Mouse (Mus musculus): ENCODE measurements around the gene G430095P16Rik. TPM values are rescaled to one million over a fixed set of nuclear protein-coding genes. Genes with fewer than 3 reads are reported as not detected.

The G430095P16Rik gene
- polyA plus RNA-seq, 1 experiment = 19.7 TPM

- no peaks in the 10 kb centered on the region for H3K9me3 ChIP-seq
- TF ChIP-seq FLI1 (IDR thresholded peaks at IDR 0.05; ENCODE audit: low read length) (no peak), GATA1 (IDR thresholded peaks at IDR 0.05; ENCODE audit: borderline replicate concordance, low read length) (no peak)
- peaks cover 33% of the 10 kb centered on the region for H3K4me1 ChIP-seq
- H3K36me3 ChIP-seq (replicated peaks; ENCODE audit: low read length) = peaks cover 23% of the 10 kb centered on the region
- no peak overlapping the region for H3K4me3 ChIP-seq (replicated peaks)
- peaks cover 31% of the 10 kb centered on the region for H3K27me3 ChIP-seq (replicated peaks)
Observed at GRCm38 (mm10) chr8:84771941-84772378, 49.2 kb downstream of the G430095P16Rik start.

GRCm38 (mm10) chr8:84772628-84773027 is 49.8 kb downstream of the G430095P16Rik start:
- H3K27me3 ChIP-seq (replicated peaks) = peaks cover 31% of the 10 kb centered on the region
- no peak for TF ChIP-seq FLI1 (IDR thresholded peaks at IDR 0.05; ENCODE audit: low read length)
- no peak for TF ChIP-seq GATA1 (IDR thresholded peaks at IDR 0.05; ENCODE audit: borderline replicate concordance, low read length)
- H3K4me1 ChIP-seq = peaks cover 32% of the 10 kb centered on the region
- peak overlapping the region; percentile 18 for H3K4me3 ChIP-seq (replicated peaks)
- H3K36me3 ChIP-seq (replicated peaks; ENCODE audit: low read length) = peaks cover 18% of the 10 kb centered on the region
- no peaks in the 10 kb centered on the region for H3K9me3 ChIP-seq

- Histone ChIP-seq H3K27me3 (replicated peaks) (peaks cover 31% of the 10 kb centered on the region), H3K4me1 (peaks cover 32% of the 10 kb centered on the region), H3K4me3 (replicated peaks) (no peak overlapping the region), H3K9me3 (no peaks in the 10 kb centered on the region), H3K36me3 (replicated peaks; ENCODE audit: low read length) (peaks cover 14% of the 10 kb centered on the region)
- TF ChIP-seq GATA1 (IDR thresholded peaks at IDR 0.05; ENCODE audit: borderline replicate concordance, low read length) (no peak), FLI1 (IDR thresholded peaks at IDR 0.05; ENCODE audit: low read length) (no peak)
Observed at GRCm38 (mm10) chr8:84773304-84773703, 50.5 kb downstream of the G430095P16Rik start.

- Histone ChIP-seq H3K36me3 (replicated peaks; ENCODE audit: low read length) (peaks cover 8% of the 10 kb centered on the region), H3K27me3 (replicated peaks) (peaks cover 31% of the 10 kb centered on the region), H3K4me1 (peaks cover 32% of the 10 kb centered on the region), H3K9me3 (no peaks in the 10 kb centered on the region), H3K4me3 (replicated peaks) (peak overlapping the region; percentile 90)
- TF ChIP-seq FLI1 (IDR thresholded peaks at IDR 0.05; ENCODE audit: low read length) (no peak), GATA1 (IDR thresholded peaks at IDR 0.05; ENCODE audit: borderline replicate concordance, low read length) (no peak)
Observed at GRCm38 (mm10) chr8:84773833-84774232, 51.0 kb downstream of the G430095P16Rik start.

GRCm38 (mm10) chr8:84774473-84774911 is 51.7 kb downstream of the G430095P16Rik start:
- H3K36me3 ChIP-seq (replicated peaks; ENCODE audit: low read length) = peaks cover 6% of the 10 kb centered on the region
- no peaks in the 10 kb centered on the region for H3K9me3 ChIP-seq
- peaks cover 32% of the 10 kb centered on the region for H3K4me1 ChIP-seq
- peaks cover 31% of the 10 kb centered on the region for H3K27me3 ChIP-seq (replicated peaks)
- peak overlapping the region; percentile 56 for H3K4me3 ChIP-seq (replicated peaks)
- TF ChIP-seq FLI1 (IDR thresholded peaks at IDR 0.05; ENCODE audit: low read length) = no peak
- TF ChIP-seq GATA1 (IDR thresholded peaks at IDR 0.05; ENCODE audit: borderline replicate concordance, low read length) = no peak

GRCm38 (mm10) chr8:84775105-84775591 is 52.3 kb downstream of the G430095P16Rik start:
- TF ChIP-seq GATA1 (IDR thresholded peaks at IDR 0.05; ENCODE audit: borderline replicate concordance, low read length) (no peak), FLI1 (IDR thresholded peaks at IDR 0.05; ENCODE audit: low read length) (no peak)
- Histone ChIP-seq H3K27me3 (replicated peaks) (peaks cover 33% of the 10 kb centered on the region), H3K4me3 (replicated peaks) (peak overlapping the region; percentile 64), H3K9me3 (no peaks in the 10 kb centered on the region), H3K36me3 (replicated peaks; ENCODE audit: low read length) (peaks cover 6% of the 10 kb centered on the region), H3K4me1 (peaks cover 31% of the 10 kb centered on the region)

GRCm38 (mm10) chr8:84775621-84776113 is 52.9 kb downstream of the G430095P16Rik start:
- Histone ChIP-seq H3K27me3 (replicated peaks) (peaks cover 33% of the 10 kb centered on the region), H3K4me3 (replicated peaks) (peak overlapping the region; percentile 9), H3K9me3 (no peaks in the 10 kb centered on the region), H3K36me3 (replicated peaks; ENCODE audit: low read length) (peaks cover 6% of the 10 kb centered on the region), H3K4me1 (peaks cover 28% of the 10 kb centered on the region)
- TF ChIP-seq GATA1 (IDR thresholded peaks at IDR 0.05; ENCODE audit: borderline replicate concordance, low read length) (no peak), FLI1 (IDR thresholded peaks at IDR 0.05; ENCODE audit: low read length) (no peak)

Other genes with a start within 250 kb of the G430095P16Rik start
- 106 and 333 TPM in 2 replicates for gene Ier2, start 60.2 kb upstream of the G430095P16Rik start, polyA plus RNA-seq (2012; ENCODE audit: insufficient read depth, low replicate concordance)
- 107 and 120 TPM in 2 replicates for gene Trmt1, start 36.7 kb upstream of the G430095P16Rik start, polyA plus RNA-seq (2012; ENCODE audit: insufficient read depth, low replicate concordance)
- gene Nacc1, start 35.1 kb upstream of the G430095P16Rik start, polyA plus RNA-seq (2012; ENCODE audit: insufficient read depth, low replicate concordance) = 144 and 266 TPM in 2 replicates
- gene Lyl1, start 21.6 kb upstream of the G430095P16Rik start, polyA plus RNA-seq (2012; ENCODE audit: insufficient read depth, low replicate concordance) = 347 and 510 TPM in 2 replicates
- 18.4 and 27.4 TPM in 2 replicates for gene Nfix, start 77.3 kb downstream of the G430095P16Rik start, polyA plus RNA-seq (2012; ENCODE audit: insufficient read depth, low replicate concordance)
- 3.1 TPM in 1 of 2 replicates, not detected in the other for gene Dand5, start 99.8 kb downstream of the G430095P16Rik start, polyA plus RNA-seq (2012; ENCODE audit: insufficient read depth, low replicate concordance)
- 37.4 and 49.3 TPM in 2 replicates for gene Gadd45gip1, start 108.5 kb downstream of the G430095P16Rik start, polyA plus RNA-seq (2012; ENCODE audit: insufficient read depth, low replicate concordance)
- gene Rad23a, start 117.7 kb downstream of the G430095P16Rik start, polyA plus RNA-seq (2012; ENCODE audit: insufficient read depth, low replicate concordance) = 338 and 623 TPM in 2 replicates
- gene Calr, start 123.9 kb downstream of the G430095P16Rik start, polyA plus RNA-seq (2012; ENCODE audit: insufficient read depth, low replicate concordance) = 235 and 510 TPM in 2 replicates
- gene Farsa, start 134.0 kb downstream of the G430095P16Rik start, polyA plus RNA-seq (2012; ENCODE audit: insufficient read depth, low replicate concordance) = 30.7 and 64.8 TPM in 2 replicates
- 24.3 and 63.0 TPM in 2 replicates for gene Syce2, start 149.1 kb downstream of the G430095P16Rik start, polyA plus RNA-seq (2012; ENCODE audit: insufficient read depth, low replicate concordance)
- gene Gcdh, start 170.9 kb downstream of the G430095P16Rik start, polyA plus RNA-seq (2012; ENCODE audit: insufficient read depth, low replicate concordance) = 13.9 and 24.1 TPM in 2 replicates
- gene Klf1, start 178.9 kb downstream of the G430095P16Rik start, polyA plus RNA-seq (2012; ENCODE audit: insufficient read depth, low replicate concordance) = 7.9 and 11.9 TPM in 2 replicates
- gene Dnase2a, start 185.6 kb downstream of the G430095P16Rik start, polyA plus RNA-seq (2012; ENCODE audit: insufficient read depth, low replicate concordance) = 3.5 and 13.5 TPM in 2 replicates
- 0.20 TPM in 1 of 2 replicates, not detected in the other for gene Mast1, start 214.4 kb downstream of the G430095P16Rik start, polyA plus RNA-seq (2012; ENCODE audit: insufficient read depth, low replicate concordance)
- not detected in 2 replicates for gene Rtbdn, start 224.0 kb downstream of the G430095P16Rik start, polyA plus RNA-seq (2012; ENCODE audit: insufficient read depth, low replicate concordance)
- gene Gm49661, start 246.4 kb downstream of the G430095P16Rik start, polyA plus RNA-seq (2012; ENCODE audit: insufficient read depth, low replicate concordance) = not detected in 2 replicates
- gene Prdx2, start 246.6 kb downstream of the G430095P16Rik start, polyA plus RNA-seq (2012; ENCODE audit: insufficient read depth, low replicate concordance) = 68.6 and 73.1 TPM in 2 replicates
- 248 and 286 TPM in 2 replicates for gene Rnaseh2a, start 246.8 kb downstream of the G430095P16Rik start, polyA plus RNA-seq (2012; ENCODE audit: insufficient read depth, low replicate concordance)